Mouse (Mus musculus): ENCODE results near the gene Agbl5.

GRCm38 (mm10) chr5:30930121-30930520 lies 41.6 kb downstream of the Agbl5 start:
- TF ChIP-seq TAL1 (IDR thresholded peaks at IDR 0.05; ENCODE audit: low read length) (no peak), GATA1 (IDR thresholded peaks at IDR 0.05; ENCODE audit: low read length) (no peak)

Data from erythroblast, embryonic 14.5 days (primary cell).